Mouse (Mus musculus) MEL (cell line): ENCODE measurements at regions not wholly inside any gene's neighbourhood (a gene's known extent, or its start where the extent isn't known, plus 50 kb on each side); places are given as distances from the start of the nearest gene placed in this dataset.

Source experiments
- CTCF ChIP-seq, 3 experiments: IDR thresholded peaks in 2 of 3; conservative IDR thresholded peaks in 1 of 3; 2 replicates each; pipeline ENCODE4 v1.5.1; 2011 to 2012; ENCODE audit warnings: low read length in 3 of 3, low read depth in 2 of 3, mild to moderate bottlenecking in 2 of 3, improper control_type of control experiment in 1 of 3, inconsistent platforms in 1 of 3, mixed read lengths in 1 of 3, moderate library complexity in 1 of 3; ENCODE audit not compliant: control insufficient read depth in 1 of 3, insufficient read depth in 1 of 3, poor library complexity in 1 of 3, severe bottlenecking in 1 of 3
- E2F4 ChIP-seq: IDR thresholded peaks from 2 replicates; pipeline ENCODE4 v1.6.1; 2011; ENCODE audit warnings: low read depth, low read length, improper control_type of control experiment, borderline replicate concordance
- GABPA ChIP-seq: IDR thresholded peaks from 2 replicates; pipeline ENCODE4 v1.6.1; 2012; ENCODE audit warnings: low read depth, mild to moderate bottlenecking, inconsistent platforms, low read length, improper control_type of control experiment, moderate library complexity
- GATA1 ChIP-seq: IDR thresholded peaks from 2 replicates; pipeline ENCODE4 v1.6.1; 2011; ENCODE audit warnings: low read depth, low read length, improper control_type of control experiment
- HCFC1 ChIP-seq: IDR thresholded peaks from 2 replicates; pipeline ENCODE4 v1.6.1; 2012; ENCODE audit warnings: low read depth, mild to moderate bottlenecking, inconsistent platforms, low read length, improper control_type of control experiment, moderate library complexity
- JUND ChIP-seq: IDR thresholded peaks from 2 replicates; pipeline ENCODE4 v1.6.1; 2011; ENCODE audit warnings: low read depth, mild to moderate bottlenecking, improper control_type of control experiment, low read length
- KAT2A ChIP-seq: conservative IDR thresholded peaks from 2 replicates; pipeline ENCODE4 v1.6.1; 2012; ENCODE audit warnings: low read depth, low read length, improper control_type of control experiment, inconsistent platforms
- MAX ChIP-seq: IDR thresholded peaks from 2 replicates; pipeline ENCODE4 v1.6.1; 2011; ENCODE audit warnings: low read length, improper control_type of control experiment
- MXI1 ChIP-seq: IDR thresholded peaks from 2 replicates; pipeline ENCODE4 v1.6.1; 2011; ENCODE audit warnings: mild to moderate bottlenecking, low read depth, low read length, improper control_type of control experiment
- MYC ChIP-seq: IDR thresholded peaks from 2 replicates; pipeline ENCODE4 v1.6.1; 2011; ENCODE audit warnings: low read depth, mild to moderate bottlenecking, low read length, improper control_type of control experiment, moderate library complexity
- NELFE ChIP-seq: IDR thresholded peaks from 2 replicates; pipeline ENCODE4 v1.6.1; 2011; ENCODE audit warnings: low read depth, low read length, improper control_type of control experiment
- POLR2A ChIP-seq, 2 experiments: IDR thresholded peaks; 2 replicates each; pipeline ENCODE4 v1.6.1; 2011 to 2012; ENCODE audit warnings: low read length in 2 of 2, mild to moderate bottlenecking in 2 of 2, control low read depth in 1 of 2, improper control_type of control experiment in 1 of 2, low read depth in 1 of 2, moderate library complexity in 1 of 2; ENCODE audit not compliant: control insufficient read depth in 1 of 2, insufficient read depth in 1 of 2, poor library complexity in 1 of 2
- TAL1 ChIP-seq: IDR thresholded peaks from 2 replicates; pipeline ENCODE4 v1.6.1; 2012; ENCODE audit warnings: mild to moderate bottlenecking, inconsistent platforms, low read length, moderate library complexity, mixed read lengths
- ZC3H11A ChIP-seq: IDR thresholded peaks from 2 replicates; pipeline ENCODE4 v1.6.1; 2012; ENCODE audit warnings: low read depth, mild to moderate bottlenecking, inconsistent platforms, low read length, improper control_type of control experiment

- TF ChIP-seq NELFE, result no peak
- TF ChIP-seq POLR2A (IDR thresholded peaks at IDR 0.05; ENCODE audit: control insufficient read depth in 1 of 2, insufficient read depth in 1 of 2, low read depth in 1 of 2, low read length in 2 of 2, poor library complexity in 1 of 2), result no peak
- no peak for TF ChIP-seq KAT2A
- no peak for TF ChIP-seq MAX
- TF ChIP-seq CTCF (IDR thresholded peaks at IDR 0.05 in 2 of 3, conservative IDR thresholded peaks at IDR 0.05 in 1 of 3; ENCODE audit: control insufficient read depth in 1 of 3, insufficient read depth in 1 of 3, low read depth in 2 of 3, low read length in 3 of 3, poor library complexity in 1 of 3, severe bottlenecking in 1 of 3), result no peak
- no peak for TF ChIP-seq MXI1
- TF ChIP-seq GATA1, result no peak
- TF ChIP-seq TAL1, result no peak
- TF ChIP-seq MYC, result no peak
- TF ChIP-seq GABPA, result no peak
- TF ChIP-seq JUND, result no peak
- no peak for TF ChIP-seq E2F4
- TF ChIP-seq HCFC1, result no peak
- TF ChIP-seq ZC3H11A, result no peak
These were observed 566.0 kb upstream of the Mef2c start for GRCm38 (mm10) chr13:82937856-82938255.
